Mouse (Mus musculus) liver, embryonic 11.5 days (tissue): ENCODE results near the gene Cfap206. TPM values are rescaled to one million over a fixed set of nuclear protein-coding genes. Genes with fewer than 3 reads are reported as not detected.

Experiments
- ATAC-seq: fragments of 200-750 bp; cut with Nextera tagmentation; replicated peaks from 2 replicates; pipeline ENCODE4 v1.8.0; 2017; ENCODE audit warnings: moderate number of reproducible peaks, mild to moderate bottlenecking, moderate TSS enrichment, moderate library complexity; ENCODE audit not compliant: low FRiP score
- DNase-seq: peaks from one replicate; pipeline ENCODE4 v3.0.0-alpha.2; 2017; ENCODE audit warnings: low spot score
- H3K27ac ChIP-seq: fragments of 300-500 bp; sonication (generic); 2 replicates; pipeline ENCODE4 v1.5.1; 2014; ENCODE audit warnings: mild to moderate bottlenecking, low read depth, low read length, control low read depth
- H3K27me3 ChIP-seq: fragments of 300-500 bp; sonication (generic); replicated peaks from 2 replicates; pipeline ENCODE4 v1.6.1; 2014; ENCODE audit warnings: low read length, mixed read lengths; ENCODE audit not compliant: control insufficient read depth, insufficient read depth
- H3K36me3 ChIP-seq: fragments of 300-500 bp; sonication (generic); 2 replicates; pipeline ENCODE4 v1.6.1; 2014; ENCODE audit warnings: mild to moderate bottlenecking, low read length, moderate library complexity, mixed read lengths; ENCODE audit not compliant: control insufficient read depth, insufficient read depth
- H3K4me1 ChIP-seq: fragments of 300-500 bp; sonication (generic); replicated peaks from 2 replicates; pipeline ENCODE4 v1.6.1; 2014; ENCODE audit warnings: low read length, mixed read lengths; ENCODE audit not compliant: control insufficient read depth, insufficient read depth
- H3K4me2 ChIP-seq: fragments of 300-500 bp; sonication (generic); 2 replicates; pipeline ENCODE4 v1.6.1; 2014; ENCODE audit warnings: mild to moderate bottlenecking, control low read depth, moderate library complexity
- H3K4me3 ChIP-seq: fragments of 300-500 bp; sonication (generic); 2 replicates; pipeline ENCODE4 v1.5.1; 2014; ENCODE audit warnings: low read depth, low read length, control low read depth
- H3K9ac ChIP-seq: fragments of 300-500 bp; sonication (generic); 2 replicates; pipeline ENCODE4 v1.6.1; 2014; ENCODE audit warnings: low read depth, low read length, control low read depth
- H3K9me3 ChIP-seq: fragments of 300-500 bp; sonication (generic); 2 replicates; pipeline ENCODE4 v1.6.1; 2016; ENCODE audit warnings: low read length, inconsistent platforms, mixed read lengths; ENCODE audit not compliant: control insufficient read depth
- WGBS: fragments of 180-500 bp; shearing (Covaris S2); extraction: QIAGEN DNeasy Blood & Tissue Kit; methylation state at CpG from one replicate; pipeline ENCODE4 v1.1.7; 2014; 5-methylcytosine and 5-hydroxymethylcytosine counted together
- polyA plus RNA-seq: library from polyadenylated mRNA; unstranded; fragments of >200 nt; fragmentation: Nextera tagmentation; extraction: Ambion mirVana; gene quantifications from 2 replicates; pipeline ENCODE4 v1.2.1, GENCODE M21; 2014

The Cfap206 gene
- polyA plus RNA-seq, 1 experiment from 2014 or later = not detected

DNA sequence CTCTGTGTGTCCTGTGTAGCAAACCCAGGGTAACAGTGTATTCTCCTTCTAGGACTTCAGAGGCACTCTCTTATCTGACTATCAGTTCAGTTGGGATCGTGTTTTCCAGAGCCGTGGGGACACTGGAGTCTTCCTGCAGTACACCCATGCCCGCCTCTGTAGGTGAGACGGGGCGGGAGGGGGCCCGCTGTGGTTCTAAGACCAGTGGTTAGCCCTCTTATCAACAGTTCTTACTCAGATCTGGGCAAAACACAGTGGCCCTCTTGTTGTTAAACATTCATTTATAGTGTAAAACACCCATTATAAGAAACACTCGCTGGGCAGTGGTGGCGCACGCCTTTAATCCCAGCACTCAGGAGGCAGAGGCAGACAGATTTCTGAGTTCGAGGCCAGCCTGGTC lies 73.9 kb downstream of the Cfap206 start:
- Histone ChIP-seq H3K9me3 (no peaks in the 10 kb centered on the region), H3K4me2 (no peak overlapping the region), H3K4me1 (no peaks in the 10 kb centered on the region), H3K27me3 (no peaks in the 10 kb centered on the region), H3K4me3 (no peak overlapping the region), H3K27ac (no peak overlapping the region), H3K9ac (no peak overlapping the region), H3K36me3 (peaks cover 26% of the 10 kb centered on the region)
- no peak for DNase-seq
- no peak for ATAC-seq
- WGBS = 88% methylated on average over 10 of the region's 10 CpGs

- Histone ChIP-seq H3K27ac (no peak overlapping the region), H3K4me1 (no peaks in the 10 kb centered on the region), H3K27me3 (no peaks in the 10 kb centered on the region), H3K9me3 (no peaks in the 10 kb centered on the region), H3K9ac (no peak overlapping the region), H3K4me3 (no peak overlapping the region), H3K4me2 (no peak overlapping the region), H3K36me3 (peaks cover 14% of the 10 kb centered on the region; the same call in 1 of the 2 replicates)
- DNase-seq = no peak
- ATAC-seq = no peak
- 91% methylated on average over 7 of the region's 7 CpGs for WGBS
These were observed 76.8 kb downstream of the Cfap206 start for GRCm38 (mm10) chr4:34653179-34653578.

DNA sequence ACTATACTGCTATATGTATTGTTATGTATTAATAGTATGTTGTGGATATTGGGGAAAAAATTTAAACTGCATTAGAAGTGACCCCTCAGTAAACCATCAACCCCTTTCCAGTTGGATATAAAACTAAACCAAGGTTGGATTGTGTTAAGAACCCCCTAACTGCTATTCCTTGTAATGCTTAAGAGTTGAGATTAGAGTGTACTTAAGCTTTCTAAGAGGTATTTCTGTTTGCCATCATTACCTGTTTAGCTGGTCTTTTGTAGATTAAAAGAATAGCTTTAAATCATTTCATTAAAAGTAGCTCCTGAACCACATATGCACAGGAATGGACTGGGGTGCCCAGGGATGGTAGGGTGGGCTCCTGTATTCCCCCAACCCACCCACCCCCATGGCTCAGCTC lies 85.2 kb downstream of the Cfap206 start:
- Histone ChIP-seq H3K27ac (no peak overlapping the region), H3K36me3 (peaks cover 16% of the 10 kb centered on the region), H3K27me3 (no peaks in the 10 kb centered on the region), H3K4me2 (no peak overlapping the region), H3K9ac (no peak overlapping the region), H3K4me3 (no peak overlapping the region), H3K9me3 (no peaks in the 10 kb centered on the region), H3K4me1 (no peaks in the 10 kb centered on the region)
- DNase-seq = no peak
- no peak for ATAC-seq

- H3K9me3 ChIP-seq = no peaks in the 10 kb centered on the region
- no peak overlapping the region for H3K27ac ChIP-seq
- DNase-seq (no peak), ATAC-seq (no peak)
- WGBS = 90% methylated on average over 3 of the region's 3 CpGs
- no peaks in the 10 kb centered on the region for H3K4me1 ChIP-seq
- no peak overlapping the region for H3K4me3 ChIP-seq
- H3K4me2 ChIP-seq = no peak overlapping the region
- H3K9ac ChIP-seq = no peak overlapping the region
- peaks cover 8% of the 10 kb centered on the region; the same call in 1 of the 2 replicates for H3K36me3 ChIP-seq
- no peaks in the 10 kb centered on the region for H3K27me3 ChIP-seq
These were observed 89.3 kb downstream of the Cfap206 start for GRCm38 (mm10) chr4:34640731-34641130.

GRCm38 (mm10) chr4:34639745-34640364 lies 90.2 kb downstream of the Cfap206 start:
- Histone ChIP-seq H3K27me3 (no peaks in the 10 kb centered on the region), H3K9ac (no peak overlapping the region), H3K4me1 (no peaks in the 10 kb centered on the region), H3K4me2 (no peak overlapping the region), H3K4me3 (no peak overlapping the region), H3K27ac (no peak overlapping the region), H3K9me3 (no peaks in the 10 kb centered on the region), H3K36me3 (peaks cover 8% of the 10 kb centered on the region; the same call in 1 of the 2 replicates)
- ATAC-seq (no peak), DNase-seq (no peak)
- WGBS = 86% methylated on average over 5 of the region's 5 CpGs

Other genes with a start within 250 kb of the Cfap206 start
- gene Akirin2, start 179.3 kb downstream of the Cfap206 start, polyA plus RNA-seq = 44.0 and 44.2 TPM in 2 replicates
- 116 and 130 TPM in 2 replicates for gene Orc3, start 115.3 kb downstream of the Cfap206 start, polyA plus RNA-seq
- gene Rars2, start 115.2 kb downstream of the Cfap206 start, polyA plus RNA-seq = 70.9 and 85.1 TPM in 2 replicates
- 40.1 and 42.8 TPM in 2 replicates for gene Slc35a1, start 42.8 kb downstream of the Cfap206 start, polyA plus RNA-seq
- gene Gm136, start 26.1 kb upstream of the Cfap206 start, polyA plus RNA-seq = not detected in 2 replicates
- 42.9 and 45.0 TPM in 2 replicates for gene Smim8, start 48.2 kb upstream of the Cfap206 start, polyA plus RNA-seq
- 16.2 and 16.8 TPM in 2 replicates for gene Zfp292, start 152.8 kb upstream of the Cfap206 start, polyA plus RNA-seq
- 0.29 TPM in 1 of 2 replicates, not detected in the other for gene Cga, start 163.6 kb upstream of the Cfap206 start, polyA plus RNA-seq